Mouse (Mus musculus): Measurements from ENCODE around the gene Fam168a. TPM values are rescaled to one million over a fixed set of nuclear protein-coding genes. Genes with fewer than 3 reads are reported as not detected.

The Fam168a gene
- polyA plus RNA-seq, 1 experiment from 2014 or later: 45.5 TPM

- Histone ChIP-seq H3K9me3 (replicated peaks) (no peaks in the 10 kb centered on the region), H3K27ac (replicated peaks) (no peak overlapping the region), H3K9ac (no peak overlapping the region), H3K4me1 (0 out of 2 replicates have a peak, but pooled peaks cover 6% of the 10 kb centered on the region), H3K4me2 (replicated peaks) (no peak overlapping the region), H3K36me3 (no peaks in the 10 kb centered on the region), H3K4me3 (replicated peaks) (no peak overlapping the region), H3K27me3 (no peaks in the 10 kb centered on the region)
- 64% methylated on average over 4 of the region's 4 CpGs for WGBS
- ATAC-seq (ENCODE audit: insufficient number of reproducible peaks, low FRiP score, low TSS enrichment, low read depth): no peak
Observed at GRCm38 (mm10) chr7:100785426-100785825, 79.0 kb downstream of the Fam168a start.

- 61% methylated on average over 1 of the region's 1 CpGs for whole genome bisulfite sequencing
- no peak overlapping the region for H3K4me2 ChIP-seq (replicated peaks)
- ATAC-seq (ENCODE audit: insufficient number of reproducible peaks, low FRiP score, low TSS enrichment, low read depth): no peak
- 0 out of 2 replicates have a peak, but pooled peaks cover 6% of the 10 kb centered on the region for H3K4me1 ChIP-seq
- no peak overlapping the region for H3K4me3 ChIP-seq (replicated peaks)
- H3K36me3 ChIP-seq: no peaks in the 10 kb centered on the region
- no peak overlapping the region for H3K27ac ChIP-seq (replicated peaks)
- H3K27me3 ChIP-seq: no peaks in the 10 kb centered on the region
- H3K9ac ChIP-seq: no peak overlapping the region
- no peaks in the 10 kb centered on the region for H3K9me3 ChIP-seq (replicated peaks)
Observed at GRCm38 (mm10) chr7:100786078-100786477, 79.6 kb downstream of the Fam168a start.

GRCm38 (mm10) chr7:100788291-100788690 lies 81.9 kb downstream of the Fam168a start:
- H3K4me2 ChIP-seq (replicated peaks): no peak overlapping the region
- no peak overlapping the region for H3K4me3 ChIP-seq (replicated peaks)
- H3K9me3 ChIP-seq (replicated peaks): no peaks in the 10 kb centered on the region
- ATAC-seq (ENCODE audit: insufficient number of reproducible peaks, low FRiP score, low TSS enrichment, low read depth): no peak
- no peaks in the 10 kb centered on the region for H3K27me3 ChIP-seq
- no peak overlapping the region for H3K9ac ChIP-seq
- no peak overlapping the region for H3K27ac ChIP-seq (replicated peaks)
- WGBS: 65% methylated on average over 1 of the region's 1 CpGs
- H3K4me1 ChIP-seq: 0 out of 2 replicates have a peak, but pooled peaks cover 6% of the 10 kb centered on the region
- no peaks in the 10 kb centered on the region for H3K36me3 ChIP-seq

- Histone ChIP-seq H3K9ac (no peak overlapping the region), H3K27ac (replicated peaks) (no peak overlapping the region), H3K4me1 (no peaks in the 10 kb centered on the region), H3K36me3 (no peaks in the 10 kb centered on the region), H3K4me2 (replicated peaks) (no peak overlapping the region), H3K9me3 (replicated peaks) (no peaks in the 10 kb centered on the region), H3K27me3 (no peaks in the 10 kb centered on the region), H3K4me3 (replicated peaks) (no peak overlapping the region)
- ATAC-seq (ENCODE audit: insufficient number of reproducible peaks, low FRiP score, low TSS enrichment, low read depth): no peak
- WGBS: 74% methylated on average over 3 of the region's 3 CpGs
Observed at GRCm38 (mm10) chr7:100798810-100799209, 92.4 kb downstream of the Fam168a start.

GRCm38 (mm10) chr7:100805391-100805790 lies 99.0 kb downstream of the Fam168a start:
- Histone ChIP-seq H3K4me3 (replicated peaks) (no peak overlapping the region), H3K36me3 (no peaks in the 10 kb centered on the region), H3K4me1 (no peaks in the 10 kb centered on the region), H3K9me3 (replicated peaks) (no peaks in the 10 kb centered on the region), H3K4me2 (replicated peaks) (no peak overlapping the region), H3K27ac (replicated peaks) (no peak overlapping the region), H3K9ac (no peak overlapping the region), H3K27me3 (no peaks in the 10 kb centered on the region)
- ATAC-seq (ENCODE audit: insufficient number of reproducible peaks, low FRiP score, low TSS enrichment, low read depth): no peak
- 71% methylated on average over 2 of the region's 2 CpGs for WGBS

- Histone ChIP-seq H3K4me3 (replicated peaks) (no peak overlapping the region), H3K27me3 (no peaks in the 10 kb centered on the region), H3K4me2 (replicated peaks) (no peak overlapping the region), H3K9ac (no peak overlapping the region), H3K4me1 (no peaks in the 10 kb centered on the region), H3K27ac (replicated peaks) (no peak overlapping the region), H3K36me3 (no peaks in the 10 kb centered on the region), H3K9me3 (replicated peaks) (no peaks in the 10 kb centered on the region)
- 73% methylated on average over 5 of the region's 5 CpGs for WGBS
- ATAC-seq (ENCODE audit: insufficient number of reproducible peaks, low FRiP score, low TSS enrichment, low read depth): no peak
Observed at GRCm38 (mm10) chr7:100811912-100812311, 105.5 kb downstream of the Fam168a start.

GRCm38 (mm10) chr7:100812641-100813040 lies 106.2 kb downstream of the Fam168a start:
- Histone ChIP-seq H3K9me3 (replicated peaks) (no peaks in the 10 kb centered on the region), H3K9ac (no peak overlapping the region), H3K36me3 (no peaks in the 10 kb centered on the region), H3K27ac (replicated peaks) (no peak overlapping the region), H3K4me2 (replicated peaks) (no peak overlapping the region), H3K27me3 (no peaks in the 10 kb centered on the region), H3K4me3 (replicated peaks) (no peak overlapping the region), H3K4me1 (no peaks in the 10 kb centered on the region)
- 84% methylated on average over 5 of the region's 5 CpGs for WGBS
- no peak for ATAC-seq (ENCODE audit: insufficient number of reproducible peaks, low FRiP score, low TSS enrichment, low read depth)

GRCm38 (mm10) chr7:100815900-100816570 lies 109.6 kb downstream of the Fam168a start:
- Histone ChIP-seq H3K9ac (no peak overlapping the region), H3K36me3 (no peaks in the 10 kb centered on the region), H3K4me2 (replicated peaks) (no peak overlapping the region), H3K9me3 (replicated peaks) (no peaks in the 10 kb centered on the region), H3K4me3 (replicated peaks) (no peak overlapping the region), H3K4me1 (no peaks in the 10 kb centered on the region), H3K27ac (replicated peaks) (no peak overlapping the region), H3K27me3 (no peaks in the 10 kb centered on the region)
- ATAC-seq (ENCODE audit: insufficient number of reproducible peaks, low FRiP score, low TSS enrichment, low read depth): no peak
- 63% methylated on average over 8 of the region's 8 CpGs for WGBS

- H3K4me2 ChIP-seq (replicated peaks): no peak overlapping the region
- 58% methylated on average over 6 of the region's 6 CpGs for WGBS
- H3K27me3 ChIP-seq: no peaks in the 10 kb centered on the region
- H3K9ac ChIP-seq: no peak overlapping the region
- no peak overlapping the region for H3K27ac ChIP-seq (replicated peaks)
- no peak overlapping the region for H3K4me3 ChIP-seq (replicated peaks)
- H3K36me3 ChIP-seq: no peaks in the 10 kb centered on the region
- H3K4me1 ChIP-seq: no peaks in the 10 kb centered on the region
- no peak for ATAC-seq (ENCODE audit: insufficient number of reproducible peaks, low FRiP score, low TSS enrichment, low read depth)
- H3K9me3 ChIP-seq (replicated peaks): no peaks in the 10 kb centered on the region
Observed at GRCm38 (mm10) chr7:100816759-100817441, 110.5 kb downstream of the Fam168a start.

GRCm38 (mm10) chr7:100817442-100817760 lies 111.0 kb downstream of the Fam168a start:
- H3K9ac ChIP-seq: no peak overlapping the region
- H3K27me3 ChIP-seq: no peaks in the 10 kb centered on the region
- no peak for ATAC-seq (ENCODE audit: insufficient number of reproducible peaks, low FRiP score, low TSS enrichment, low read depth)
- H3K4me3 ChIP-seq (replicated peaks): no peak overlapping the region
- H3K36me3 ChIP-seq: no peaks in the 10 kb centered on the region
- H3K27ac ChIP-seq (replicated peaks): no peak overlapping the region
- H3K4me2 ChIP-seq (replicated peaks): no peak overlapping the region
- 56% methylated on average over 2 of the region's 2 CpGs for WGBS
- no peaks in the 10 kb centered on the region for H3K9me3 ChIP-seq (replicated peaks)
- H3K4me1 ChIP-seq: no peaks in the 10 kb centered on the region

- Histone ChIP-seq H3K36me3 (no peaks in the 10 kb centered on the region), H3K9me3 (replicated peaks) (no peaks in the 10 kb centered on the region), H3K27me3 (no peaks in the 10 kb centered on the region), H3K4me1 (no peaks in the 10 kb centered on the region), H3K4me2 (replicated peaks) (no peak overlapping the region), H3K9ac (no peak overlapping the region), H3K27ac (replicated peaks) (no peak overlapping the region), H3K4me3 (replicated peaks) (no peak overlapping the region)
- ATAC-seq (ENCODE audit: insufficient number of reproducible peaks, low FRiP score, low TSS enrichment, low read depth): no peak
- WGBS: 87% methylated on average over 4 of the region's 4 CpGs
Observed at GRCm38 (mm10) chr7:100818401-100819064, 112.1 kb downstream of the Fam168a start.
